Mouse (Mus musculus): ENCODE results near the gene Zcchc7.

- TF ChIP-seq CTCF (IDR thresholded peaks at IDR 0.05; ENCODE audit: extremely low read depth, insufficient read depth, low read length) (no peak), POLR2A (IDR thresholded peaks at IDR 0.05; ENCODE audit: extremely low read depth, insufficient read depth, low read length) (no peak)
Observed at GRCm38 (mm10) chr4:44777101-44777500, 21.4 kb downstream of the Zcchc7 start.
